ENCODE assay signal across 28 mouse cellular contexts in genomic region chr10:113985376-113985775, GRCm38 (mm10).
"Had no signal": no experiment of that assay in that cellular context is flagged by ENCODE, and none has a peak within 500 bp of the region (broad histone marks: within the 10 kb centered on the region; RNA-seq: fewer than 3 reads in every experiment).

No protein-coding gene starts in this region.

- DNase-seq: gastrocnemius, adult 2 months; gastrocnemius, postnatal 10 days; gastrocnemius, postnatal 25 days; heart, adult 18-20 months; heart, postnatal 10 days; heart, postnatal 4 days; kidney, adult 18-20 months; kidney, adult 8-10 months; kidney, postnatal 10 days; kidney, postnatal 25 days; kidney, postnatal 4 days; liver; liver, embryonic 13.5 days had no signal

- H3K27me3 ChIP-seq: heart, embryonic 12.5 days; hindbrain, embryonic 12.5 days; intestine, embryonic 15.5 days; limb, embryonic 12.5 days; liver, embryonic 13.5 days; liver, embryonic 15.5 days had no signal

- H3K27ac ChIP-seq: gastrocnemius, adult 2 months; heart, embryonic 10.5 days; hindbrain, embryonic 10.5 days; hindbrain, embryonic 12.5 days; hindbrain, embryonic 14.5 days; intestine, embryonic 15.5 days; layer of hippocampus, adult 2 months; left cerebral cortex, adult 2 months; limb, embryonic 10.5 days; limb, embryonic 12.5 days; liver, embryonic 13.5 days; liver, embryonic 15.5 days had no signal

- H3K9ac ChIP-seq: heart, embryonic 12.5 days; hindbrain, embryonic 12.5 days; hindbrain, embryonic 14.5 days; intestine, embryonic 15.5 days; limb, embryonic 12.5 days; liver, embryonic 13.5 days; liver, embryonic 15.5 days had no signal

- H3K4me1 ChIP-seq: heart, embryonic 10.5 days; heart, embryonic 12.5 days; hindbrain, embryonic 10.5 days; hindbrain, embryonic 12.5 days; intestine, embryonic 15.5 days; limb, embryonic 10.5 days; limb, embryonic 12.5 days; liver, embryonic 13.5 days; liver, embryonic 15.5 days had no signal

- H3K9me3 ChIP-seq: heart, embryonic 10.5 days; heart, embryonic 12.5 days; hindbrain, embryonic 10.5 days; hindbrain, embryonic 12.5 days; intestine, embryonic 15.5 days; limb, embryonic 10.5 days; limb, embryonic 12.5 days; liver, embryonic 13.5 days; liver, embryonic 15.5 days had no signal

- H3K36me3 ChIP-seq: heart, embryonic 10.5 days; heart, embryonic 12.5 days; hindbrain, embryonic 10.5 days; hindbrain, embryonic 12.5 days; intestine, embryonic 15.5 days; limb, embryonic 10.5 days; limb, embryonic 12.5 days; liver, embryonic 13.5 days; liver, embryonic 15.5 days had no signal

- H3K4me2 ChIP-seq: heart, embryonic 12.5 days; hindbrain, embryonic 12.5 days; hindbrain, embryonic 14.5 days; intestine, embryonic 15.5 days; limb, embryonic 12.5 days; liver, embryonic 11.5 days; liver, embryonic 13.5 days; liver, embryonic 15.5 days had no signal

- ATAC-seq: hindbrain, embryonic 16.5 days; inflammation-experienced regulatory T-cells, adult 6 months; intestine, embryonic 15.5 days; intestine, postnatal 0 days had no signal

- H3K4me3 ChIP-seq: gastrocnemius, adult 2 months; heart, embryonic 10.5 days; heart, embryonic 12.5 days; hindbrain, embryonic 10.5 days; hindbrain, embryonic 12.5 days; intestine, embryonic 15.5 days; layer of hippocampus, adult 2 months; left cerebral cortex, adult 2 months; limb, embryonic 10.5 days; limb, embryonic 12.5 days; liver, embryonic 13.5 days; liver, embryonic 15.5 days had no signal
